Comparison of ENCODE assay signal across 10 mouse cellular contexts in genomic region chr11:58640272-58640867, GRCm38 (mm10). TPM values are rescaled to one million over a fixed set of nuclear protein-coding genes. Genes with fewer than 3 reads are reported as not detected.
A peak's percentile ranks its signal among the peaks of the same experiment; 100 is the strongest.
DNase-seq lines count a peak whose midpoint lies in the region; ATAC-seq and TF ChIP-seq lines count a peak whose summit lies in the region.
"Had no signal": no experiment of that assay in that cellular context is flagged by ENCODE, and none has a peak within 500 bp of the region (broad histone marks: within the 10 kb centered on the region; RNA-seq: fewer than 3 reads in every experiment).

Gene Trim58, plus strand, starts transcription at chr11:58640465.

- H3K9ac ChIP-seq in ES-Bruce4 (ENCODE audit: low read depth, poor library complexity, severe bottlenecking) = no peak within 1 kb of the TSS
- peak within 1 kb of the TSS; percentile 98 for H3K9ac ChIP-seq in liver, embryonic 13.5 days

- intact Hi-C loops in heart, postnatal 10 days (cut with DNase I) = no loop called here

- H3K27ac ChIP-seq in ES-Bruce4 (ENCODE audit: insufficient read depth, low read length) = no peak within 1 kb of the TSS
- no peak within 1 kb of the TSS for H3K27ac ChIP-seq in cortical plate, adult 2 months (ENCODE audit: insufficient read depth, low read length)
- peak within 1 kb of the TSS; percentile 100 for H3K27ac ChIP-seq in liver, embryonic 13.5 days

- TF ChIP-seq CTCF in ES-Bruce4 (IDR thresholded peaks at IDR 0.05; ENCODE audit: low read depth, low read length) = no peak
- TF ChIP-seq CTCF in cortical plate, adult 2 months (IDR thresholded peaks at IDR 0.05; ENCODE audit: extremely low read depth, insufficient read depth, low read length) = no peak

- no peaks in the 10 kb centered on the region for H3K4me1 ChIP-seq in ES-Bruce4 (ENCODE audit: control insufficient read depth, insufficient read depth, low read length)
- H3K4me1 ChIP-seq in cortical plate, adult 2 months (ENCODE audit: control insufficient read depth, insufficient read depth, low read length) = no peaks in the 10 kb centered on the region
- H3K4me1 ChIP-seq in liver, embryonic 13.5 days (replicated peaks) = peaks cover 52% of the 10 kb centered on the region

- H3K4me3 ChIP-seq in ES-Bruce4 (ENCODE audit: low read depth, low read length) = peak within 1 kb of the TSS; percentile 29
- peak within 1 kb of the TSS; percentile 19; the same call in 1 of the 2 replicates for H3K4me3 ChIP-seq in cortical plate, adult 2 months (ENCODE audit: insufficient read depth, low read length)
- H3K4me3 ChIP-seq in liver, embryonic 13.5 days (replicated peaks) = peak within 1 kb of the TSS; percentile 78

- H3K36me3 ChIP-seq in ES-Bruce4 (ENCODE audit: control insufficient read depth, insufficient read depth, low read length, poor library complexity, severe bottlenecking) = no peaks in the 10 kb centered on the region
- H3K36me3 ChIP-seq in liver, embryonic 13.5 days = peaks cover 28% of the 10 kb centered on the region

- ATAC-seq in liver, embryonic 13.5 days (ENCODE audit: low read depth) = peak; percentile 52
- ATAC-seq: Patski had no signal

- no peak for TF ChIP-seq EP300 in ES-Bruce4 (IDR thresholded peaks at IDR 0.05; ENCODE audit: insufficient read depth, low read depth, low read length)

- peak; percentile 81 for DNase-seq in heart, adult 11 months
- DNase-seq in heart, adult 18-20 months = no peak
- DNase-seq in heart, postnatal 10 days = peak; percentile 9 to 18
- peak; percentile 61 for DNase-seq in liver, embryonic 13.5 days
- peak; percentile 80 to 86 for DNase-seq in spleen, postnatal 10 days (ENCODE audit: low spot score in 2 of 2)
- DNase-seq in layer of hippocampus, adult 8-10 months (ENCODE audit: low spot score in 2 of 2) = no peak

- no peaks in the 10 kb centered on the region for H3K9me3 ChIP-seq in ES-Bruce4 (replicated peaks; ENCODE audit: control insufficient read depth, insufficient read depth, low read length, poor library complexity, severe bottlenecking)
- no peaks in the 10 kb centered on the region for H3K9me3 ChIP-seq in liver, embryonic 13.5 days (replicated peaks)

- peaks cover 2% of the 10 kb centered on the region for H3K27me3 ChIP-seq in ES-Bruce4 (ENCODE audit: control insufficient read depth, insufficient read depth, low read length, poor library complexity, severe bottlenecking)
- peaks cover 8% of the 10 kb centered on the region; the same call in 1 of the 2 replicates for H3K27me3 ChIP-seq in liver, embryonic 13.5 days

- H3K4me2 ChIP-seq in liver, embryonic 13.5 days = peak within 1 kb of the TSS; percentile 87

- no peak for TF ChIP-seq POLR2A in ES-Bruce4 (IDR thresholded peaks at IDR 0.05; ENCODE audit: insufficient read depth, low read length)
- TF ChIP-seq POLR2A in cortical plate, adult 2 months (IDR thresholded peaks at IDR 0.05; ENCODE audit: extremely low read depth, insufficient read depth, low read length) = no peak

- 2% methylated on average over 34 of the region's 34 CpGs for WGBS in liver, embryonic 13.5 days (ENCODE audit: insufficient replicate concordance)

RNA-seq across cellular contexts. Expression of gene Trim58, which starts in this region (rescaled TPM):
- not detected for total RNA-seq in heart, adult 18-20 months (2021)
- not detected in 2 replicates for polyA plus RNA-seq in ES-Bruce4 (2011; ENCODE audit: insufficient read depth, insufficient read length, low read depth, missing spikeins)
- 0.04 and 0.08 TPM in 2 replicates for polyA plus RNA-seq in cortical plate, adult 2 months (2012; rRNA removed)
- total RNA-seq in heart, postnatal 10 days (2021) = under 1 TPM in 1 of 2 experiments, not detected in 1; 0.12 TPM
- polyA plus RNA-seq in liver, embryonic 13.5 days (2015; fragmentation: Nextera tagmentation; extraction: Ambion mirVana) = 9.2 and 12.4 TPM in 2 replicates
- total RNA-seq in layer of hippocampus, adult 8-10 months (2022) = under 1 TPM in 2 of 4 experiments, not detected in 2; 0.14 to 0.19 TPM
- total RNA-seq: liver, adult 2 months had no signal
- polyA plus RNA-seq: liver, adult 2 months had no signal

Comparison
In these comparisons a context has a peak if more than half of its experiments do, and no peak if none do; other contexts are left out.
1. DNase-seq: peak in heart, adult 11 months (single experiment), liver, embryonic 13.5 days (single experiment) and spleen, postnatal 10 days (2 of 2); none in heart, adult 18-20 months (0 of 2) and layer of hippocampus, adult 8-10 months (0 of 2).
2. Peak in DNase-seq in heart, postnatal 10 days; RNA of the gene not detected or under 1 TPM.
3. H3K4me3 ChIP-seq: peak in every context shown above with its lines; median percentile 78 in liver, embryonic 13.5 days; 29 in ES-Bruce4; 19 in cortical plate, adult 2 months.